Mouse (Mus musculus): ENCODE measurements around the gene Arhgap19. TPM values are rescaled to one million over a fixed set of nuclear protein-coding genes. Genes with fewer than 3 reads are reported as not detected.
"Not testable (repeated sequence)": the region's sequence is repeated elsewhere in the genome, so short reads cannot be mapped to it uniquely, and the experiment has no call there.

Arhgap19 gene
- polyA plus RNA-seq (2015; fragmentation: Nextera tagmentation; extraction: Ambion mirVana) = 25.6 and 27.5 TPM in 2 replicates

DNA sequence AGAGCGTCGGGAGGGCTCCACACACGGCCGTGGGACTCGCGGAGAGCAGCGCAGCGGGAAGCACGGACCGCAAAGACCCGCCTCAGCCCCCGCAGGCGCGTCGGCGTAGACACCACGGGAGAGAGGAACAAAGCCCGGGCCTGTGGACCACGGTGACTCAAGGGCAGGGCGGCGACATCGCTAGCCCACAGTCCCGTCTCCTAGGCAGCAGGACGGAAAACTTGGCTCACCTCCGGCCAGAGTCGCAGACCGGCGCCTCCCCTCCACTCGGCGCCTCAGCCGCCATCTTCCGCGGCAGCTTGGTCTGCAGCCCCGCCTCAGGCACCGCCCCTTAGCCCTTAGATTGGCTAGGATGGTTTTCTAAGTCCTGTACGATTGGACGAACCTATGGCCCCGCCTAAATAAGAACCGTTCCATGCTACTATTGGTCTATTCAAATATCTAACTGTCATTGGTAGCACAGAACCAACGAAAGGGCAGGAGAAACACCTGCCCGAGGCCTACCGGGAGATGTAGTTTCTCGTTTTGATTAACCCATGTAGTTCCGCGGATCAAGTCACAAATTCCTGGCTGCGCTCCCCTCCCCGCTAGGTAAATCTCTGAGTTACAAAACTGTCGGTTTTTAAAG, at the start of gene Arhgap19:
TSS of gene Arhgap19 (minus strand) at position 306 of the 628 bp plus-strand sequence.
- Histone ChIP-seq H3K9me3 (replicated peaks; ENCODE audit: control insufficient read depth, low read length) (0 out of 2 replicates have a peak, but pooled peaks cover 2% of the 10 kb centered on the region), H3K36me3 (ENCODE audit: control insufficient read depth, insufficient read depth) (no peaks in the 10 kb centered on the region), H3K27ac (ENCODE audit: low read length) (peak within 1 kb of the TSS; percentile 92), H3K27me3 (ENCODE audit: control insufficient read depth, insufficient read depth, low read depth, low read length) (no peaks in the 10 kb centered on the region), H3K4me3 (ENCODE audit: low read depth, low read length) (peak within 1 kb of the TSS; percentile 98), H3K4me2 (ENCODE audit: low read depth, low read length) (peak within 1 kb of the TSS; percentile 62), H3K9ac (ENCODE audit: low read depth, low read length) (peak within 1 kb of the TSS; percentile 98), H3K4me1 (ENCODE audit: control insufficient read depth, low read depth, low read length) (peaks cover 31% of the 10 kb centered on the region)
- under 1% methylated on average over 48 of the region's 48 CpGs for WGBS (ENCODE audit: insufficient replicate concordance)
- ATAC-seq (ENCODE audit: low read depth) = peak; percentile 99

- Histone ChIP-seq H3K4me3 (ENCODE audit: low read depth, low read length) (no peak overlapping the region), H3K36me3 (ENCODE audit: control insufficient read depth, insufficient read depth) (no peaks in the 10 kb centered on the region), H3K4me1 (ENCODE audit: control insufficient read depth, low read depth, low read length) (peaks cover 21% of the 10 kb centered on the region), H3K27ac (ENCODE audit: low read length) (peak overlapping the region; percentile 16; the same call in 1 of the 2 replicates), H3K4me2 (ENCODE audit: low read depth, low read length) (no peak overlapping the region), H3K27me3 (ENCODE audit: control insufficient read depth, insufficient read depth, low read depth, low read length) (no peaks in the 10 kb centered on the region), H3K9me3 (replicated peaks; ENCODE audit: control insufficient read depth, low read length) (no peaks in the 10 kb centered on the region; the same call in 1 of the 2 replicates), H3K9ac (ENCODE audit: low read depth, low read length) (no peak overlapping the region)
- no peak for ATAC-seq (ENCODE audit: low read depth)
- 38% methylated on average over 14 of the region's 14 CpGs for WGBS (ENCODE audit: insufficient replicate concordance)
These were observed 49.1 kb upstream of the Arhgap19 start for GRCm38 (mm10) chr19:41850719-41851543.

- Histone ChIP-seq H3K27me3 (ENCODE audit: control insufficient read depth, insufficient read depth, low read depth, low read length) (no peaks in the 10 kb centered on the region), H3K9ac (ENCODE audit: low read depth, low read length) (no peak overlapping the region), H3K36me3 (ENCODE audit: control insufficient read depth, insufficient read depth) (no peaks in the 10 kb centered on the region), H3K4me3 (ENCODE audit: low read depth, low read length) (no peak overlapping the region), H3K9me3 (replicated peaks; ENCODE audit: control insufficient read depth, low read length) (no peaks in the 10 kb centered on the region; the same call in 1 of the 2 replicates), H3K4me2 (ENCODE audit: low read depth, low read length) (no peak overlapping the region), H3K27ac (ENCODE audit: low read length) (no peak overlapping the region), H3K4me1 (ENCODE audit: control insufficient read depth, low read depth, low read length) (peaks cover 27% of the 10 kb centered on the region)
- WGBS (ENCODE audit: insufficient replicate concordance) = 64% methylated on average over 6 of the region's 6 CpGs
- no peak for ATAC-seq (ENCODE audit: low read depth)
These were observed 48.3 kb upstream of the Arhgap19 start for GRCm38 (mm10) chr19:41850021-41850718.

DNA sequence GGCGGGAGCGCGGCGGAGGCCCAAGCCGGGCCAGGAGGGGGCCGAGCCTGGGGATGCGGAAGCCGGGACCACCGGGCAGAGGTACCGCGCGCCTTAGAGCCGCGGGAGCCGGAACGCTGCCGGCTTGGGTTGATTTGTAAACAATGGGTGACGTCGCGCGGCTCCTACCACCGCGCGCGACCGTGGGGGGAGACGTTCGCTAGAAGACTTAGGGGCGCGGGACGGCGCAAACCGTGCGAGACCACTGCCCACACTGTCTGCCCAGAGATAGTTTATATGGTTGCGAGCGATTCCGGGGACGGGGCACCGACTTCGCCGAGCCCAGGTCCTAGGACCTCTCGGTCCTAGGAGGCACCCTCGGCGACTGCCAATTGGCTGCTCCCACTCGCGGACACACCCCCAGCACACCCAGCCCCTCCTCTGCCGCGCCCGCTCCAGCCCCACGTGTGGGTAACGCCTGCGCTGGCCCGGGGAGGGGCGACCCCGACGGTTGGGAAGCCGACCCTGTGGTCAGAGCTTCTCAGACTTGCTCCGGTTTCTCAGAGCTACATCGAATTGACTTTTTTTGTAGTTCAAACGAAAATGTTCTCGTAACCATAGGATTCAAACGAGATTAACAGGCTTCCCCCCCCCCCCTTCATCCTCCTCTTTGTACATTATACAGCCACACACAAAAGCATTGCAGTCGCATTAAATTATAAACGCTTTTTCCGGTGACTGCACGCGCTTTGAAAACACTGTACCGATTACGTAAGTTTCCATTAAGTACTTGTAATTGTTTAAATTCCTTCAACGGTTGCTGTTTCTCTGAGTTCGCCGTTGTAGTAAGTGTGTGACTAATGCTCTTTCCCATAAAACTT, 46.4 kb upstream of the Arhgap19 start, which contains the start of gene Frat2:
TSS of gene Frat2 (minus strand) at position 141 of the 860 bp plus-strand sequence.
- Histone ChIP-seq H3K4me1 (ENCODE audit: control insufficient read depth, low read depth, low read length) (peaks cover 27% of the 10 kb centered on the region), H3K4me3 (ENCODE audit: low read depth, low read length) (peak within 1 kb of the TSS; percentile 72), H3K36me3 (ENCODE audit: control insufficient read depth, insufficient read depth) (no peaks in the 10 kb centered on the region), H3K27ac (ENCODE audit: low read length) (peak within 1 kb of the TSS; percentile 87), H3K27me3 (ENCODE audit: control insufficient read depth, insufficient read depth, low read depth, low read length) (no peaks in the 10 kb centered on the region), H3K4me2 (ENCODE audit: low read depth, low read length) (peak within 1 kb of the TSS; percentile 84), H3K9me3 (replicated peaks; ENCODE audit: control insufficient read depth, low read length) (no peaks in the 10 kb centered on the region; the same call in 1 of the 2 replicates), H3K9ac (ENCODE audit: low read depth, low read length) (peak within 1 kb of the TSS; percentile 73)
- peak; percentile 95 for ATAC-seq (ENCODE audit: low read depth)
- under 1% methylated on average over 68 of the region's 72 CpGs for WGBS (ENCODE audit: insufficient replicate concordance)

DNA sequence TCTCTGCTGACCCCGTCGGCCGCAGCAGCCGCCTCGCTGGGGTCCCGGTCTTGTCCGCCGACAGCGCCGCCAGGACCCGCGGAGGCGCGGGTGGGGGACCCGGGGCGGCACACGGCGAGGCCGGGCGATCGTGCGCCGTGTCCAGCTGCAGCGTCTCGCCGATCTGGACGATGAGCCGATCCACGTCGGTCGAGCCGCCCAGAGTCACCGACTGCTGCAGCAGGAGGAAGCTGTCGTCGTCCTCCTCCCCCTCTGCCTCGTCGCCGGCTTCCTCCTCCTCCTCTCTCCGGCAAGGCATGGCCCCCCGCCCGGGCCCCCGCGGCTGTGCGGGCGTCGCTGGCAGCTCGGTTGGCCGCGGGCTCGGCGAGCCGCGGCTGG, 45.8 kb upstream of the Arhgap19 start:
- H3K9me3 ChIP-seq (replicated peaks; ENCODE audit: control insufficient read depth, low read length); H3K27me3 ChIP-seq (ENCODE audit: control insufficient read depth, insufficient read depth, low read depth, low read length); H3K36me3 ChIP-seq (ENCODE audit: control insufficient read depth, insufficient read depth): not testable (repeated sequence)
- Histone ChIP-seq H3K4me2 (ENCODE audit: low read depth, low read length) (peak overlapping the region; percentile 84), H3K4me3 (ENCODE audit: low read depth, low read length) (peak overlapping the region; percentile 72), H3K27ac (ENCODE audit: low read length) (peak overlapping the region; percentile 87), H3K9ac (ENCODE audit: low read depth, low read length) (peak overlapping the region; percentile 73), H3K4me1 (ENCODE audit: control insufficient read depth, low read depth, low read length) (peaks cover 27% of the 10 kb centered on the region)
- ATAC-seq (ENCODE audit: low read depth) = peak; percentile 37
- WGBS (ENCODE audit: insufficient replicate concordance) = 1% methylated on average over 31 of the region's 53 CpGs

GRCm38 (mm10) chr19:41847091-41847581, 45.3 kb upstream of the Arhgap19 start:
- H3K9me3 ChIP-seq (replicated peaks; ENCODE audit: control insufficient read depth, low read length) = no peaks in the 10 kb centered on the region
- H3K27ac ChIP-seq (ENCODE audit: low read length) = peak overlapping the region; percentile 87
- peak overlapping the region; percentile 73 for H3K9ac ChIP-seq (ENCODE audit: low read depth, low read length)
- peak; percentile 14 for ATAC-seq (ENCODE audit: low read depth)
- no peaks in the 10 kb centered on the region for H3K36me3 ChIP-seq (ENCODE audit: control insufficient read depth, insufficient read depth)
- peak overlapping the region; percentile 84 for H3K4me2 ChIP-seq (ENCODE audit: low read depth, low read length)
- H3K4me1 ChIP-seq (ENCODE audit: control insufficient read depth, low read depth, low read length) = peaks cover 27% of the 10 kb centered on the region
- no peaks in the 10 kb centered on the region for H3K27me3 ChIP-seq (ENCODE audit: control insufficient read depth, insufficient read depth, low read depth, low read length)
- H3K4me3 ChIP-seq (ENCODE audit: low read depth, low read length) = peak overlapping the region; percentile 72
- WGBS (ENCODE audit: insufficient replicate concordance) = under 1% methylated on average over 46 of the region's 64 CpGs

- Histone ChIP-seq H3K4me2 (ENCODE audit: low read depth, low read length) (peak overlapping the region; percentile 84), H3K4me3 (ENCODE audit: low read depth, low read length) (peak overlapping the region; percentile 72), H3K4me1 (ENCODE audit: control insufficient read depth, low read depth, low read length) (peaks cover 24% of the 10 kb centered on the region), H3K27me3 (ENCODE audit: control insufficient read depth, insufficient read depth, low read depth, low read length) (no peaks in the 10 kb centered on the region), H3K9ac (ENCODE audit: low read depth, low read length) (peak overlapping the region; percentile 73), H3K36me3 (ENCODE audit: control insufficient read depth, insufficient read depth) (no peaks in the 10 kb centered on the region), H3K27ac (ENCODE audit: low read length) (peak overlapping the region; percentile 87), H3K9me3 (replicated peaks; ENCODE audit: control insufficient read depth, low read length) (no peaks in the 10 kb centered on the region)
- peak; percentile 2; the same call in 1 of the 2 replicates for ATAC-seq (ENCODE audit: low read depth)
- 9% methylated on average over 21 of the region's 21 CpGs for WGBS (ENCODE audit: insufficient replicate concordance)
These were observed 44.7 kb upstream of the Arhgap19 start for GRCm38 (mm10) chr19:41846366-41847090.
